Mouse (Mus musculus): Measurements from ENCODE around the gene Satb1.

The Satb1 gene

GRCm38 (mm10) chr17:51777813-51778212 lies 55.3 kb downstream of the Satb1 start:
- DNase-seq (ENCODE audit: low read depth, low spot score), result no peak

GRCm38 (mm10) chr17:51775070-51775881 lies 57.8 kb downstream of the Satb1 start:
- no peak for DNase-seq (ENCODE audit: low read depth, low spot score)

GRCm38 (mm10) chr17:51763600-51763999 lies 69.5 kb downstream of the Satb1 start:
- DNase-seq (ENCODE audit: low read depth, low spot score), result peak; percentile 46

- no peak for DNase-seq (ENCODE audit: low read depth, low spot score)
Measured at GRCm38 (mm10) chr17:51762503-51762902, 70.6 kb downstream of the Satb1 start.

- DNase-seq (ENCODE audit: low read depth, low spot score), result no peak
Measured at GRCm38 (mm10) chr17:51760997-51761655, 72.0 kb downstream of the Satb1 start.

GRCm38 (mm10) chr17:51760251-51760887 lies 72.7 kb downstream of the Satb1 start:
- DNase-seq (ENCODE audit: low read depth, low spot score), result no peak

- DNase-seq (ENCODE audit: low read depth, low spot score), result no peak
Measured at GRCm38 (mm10) chr17:51759509-51759908, 73.6 kb downstream of the Satb1 start.

GRCm38 (mm10) chr17:51752142-51752541 lies 80.9 kb downstream of the Satb1 start:
- DNase-seq (ENCODE audit: low read depth, low spot score), result no peak

GRCm38 (mm10) chr17:51747204-51747603 lies 85.9 kb downstream of the Satb1 start:
- no peak for DNase-seq (ENCODE audit: low read depth, low spot score)

- no peak for DNase-seq (ENCODE audit: low read depth, low spot score)
Measured at GRCm38 (mm10) chr17:51742502-51742901, 90.6 kb downstream of the Satb1 start.

GRCm38 (mm10) chr17:51741126-51741525 lies 92.0 kb downstream of the Satb1 start:
- no peak for DNase-seq (ENCODE audit: low read depth, low spot score)

- DNase-seq (ENCODE audit: low read depth, low spot score), result no peak
Measured at GRCm38 (mm10) chr17:51740246-51740645, 92.8 kb downstream of the Satb1 start.

GRCm38 (mm10) chr17:51724486-51724885 lies 108.6 kb downstream of the Satb1 start:
- DNase-seq (ENCODE audit: low read depth, low spot score), result no peak

- DNase-seq (ENCODE audit: low read depth, low spot score), result no peak
Measured at GRCm38 (mm10) chr17:51695711-51696110, 137.4 kb downstream of the Satb1 start.

GRCm38 (mm10) chr17:51695271-51695670 lies 137.8 kb downstream of the Satb1 start:
- DNase-seq (ENCODE audit: low read depth, low spot score), result no peak

- no peak for DNase-seq (ENCODE audit: low read depth, low spot score)
Measured at GRCm38 (mm10) chr17:51690526-51690925, 142.6 kb downstream of the Satb1 start.

GRCm38 (mm10) chr17:51687226-51687625 lies 145.9 kb downstream of the Satb1 start:
- no peak for DNase-seq (ENCODE audit: low read depth, low spot score)

Data from telencephalon, adult 2 months (tissue).